Mouse (Mus musculus) ES-Bruce4 (cell line): ENCODE measurements around the gene Thumpd3.

Experiments
- CTCF ChIP-seq: IDR thresholded peaks from one replicate; pipeline ENCODE4 v1.8.1; 2011; ENCODE audit warnings: low read depth, low read length
- POLR2A ChIP-seq: IDR thresholded peaks from one replicate; pipeline ENCODE4 v1.8.1; 2011; ENCODE audit warnings: low read length; ENCODE audit not compliant: insufficient read depth

GRCm38 (mm10) chr6:113040319-113040718 is 5.7 kb upstream of the Thumpd3 start:
- TF ChIP-seq POLR2A (no peak), CTCF (no peak)
